Mouse (Mus musculus): ENCODE measurements around the gene Dsp.

The Dsp gene

GRCm38 (mm10) chr13:38151069-38151588, at the start of gene Dsp:
Gene Dsp, plus strand, starts transcription at chr13:38151294.
- no peak for DNase-seq (ENCODE audit: low spot score)

GRCm38 (mm10) chr13:38103406-38103805, 47.7 kb upstream of the Dsp start:
- peak; percentile 16 for DNase-seq (ENCODE audit: low spot score)

- DNase-seq (ENCODE audit: low spot score), result no peak
Observed at GRCm38 (mm10) chr13:38104501-38104900, 46.6 kb upstream of the Dsp start.

- no peak for DNase-seq (ENCODE audit: low spot score)
Observed at GRCm38 (mm10) chr13:38109081-38109480, 42.0 kb upstream of the Dsp start.

- DNase-seq (ENCODE audit: low spot score), result no peak
Observed at GRCm38 (mm10) chr13:38122321-38122720, 28.8 kb upstream of the Dsp start.

GRCm38 (mm10) chr13:38123666-38124065, 27.4 kb upstream of the Dsp start:
- no peak for DNase-seq (ENCODE audit: low spot score)

- DNase-seq (ENCODE audit: low spot score), result no peak
Observed at GRCm38 (mm10) chr13:38127683-38128082, 23.4 kb upstream of the Dsp start.

- no peak for DNase-seq (ENCODE audit: low spot score)
Observed at GRCm38 (mm10) chr13:38128246-38128645, 22.8 kb upstream of the Dsp start.

- DNase-seq (ENCODE audit: low spot score), result no peak
Observed at GRCm38 (mm10) chr13:38129492-38129891, 21.6 kb upstream of the Dsp start.

GRCm38 (mm10) chr13:38130116-38130515, 21.0 kb upstream of the Dsp start:
- no peak for DNase-seq (ENCODE audit: low spot score)

- DNase-seq (ENCODE audit: low spot score), result no peak
Observed at GRCm38 (mm10) chr13:38133016-38133528, 18.0 kb upstream of the Dsp start.

GRCm38 (mm10) chr13:38140521-38140920, 10.6 kb upstream of the Dsp start:
- no peak for DNase-seq (ENCODE audit: low spot score)

GRCm38 (mm10) chr13:38144962-38145713, 6.0 kb upstream of the Dsp start:
- no peak for DNase-seq (ENCODE audit: low spot score)

- DNase-seq (ENCODE audit: low spot score), result no peak
Observed at GRCm38 (mm10) chr13:38148348-38148747, 2.7 kb upstream of the Dsp start.

- DNase-seq (ENCODE audit: low spot score), result no peak
Observed at GRCm38 (mm10) chr13:38151671-38152428, 756 bp downstream of the Dsp start.

GRCm38 (mm10) chr13:38152429-38153035, 1.4 kb downstream of the Dsp start:
- no peak for DNase-seq (ENCODE audit: low spot score)

- DNase-seq (ENCODE audit: low spot score), result no peak
Observed at GRCm38 (mm10) chr13:38155523-38155922, 4.4 kb downstream of the Dsp start.

- DNase-seq (ENCODE audit: low spot score), result no peak
Observed at GRCm38 (mm10) chr13:38157635-38158034, 6.5 kb downstream of the Dsp start.

GRCm38 (mm10) chr13:38162002-38162401, 10.9 kb downstream of the Dsp start:
- DNase-seq (ENCODE audit: low spot score), result no peak

GRCm38 (mm10) chr13:38162668-38163067, 11.6 kb downstream of the Dsp start:
- DNase-seq (ENCODE audit: low spot score), result peak; percentile 19

- DNase-seq (ENCODE audit: low spot score), result no peak
Observed at GRCm38 (mm10) chr13:38164932-38165331, 13.8 kb downstream of the Dsp start.

GRCm38 (mm10) chr13:38167056-38167455, 16.0 kb downstream of the Dsp start:
- no peak for DNase-seq (ENCODE audit: low spot score)

Measured in layer of hippocampus, adult 11-12 months (tissue).